Mouse (Mus musculus): ENCODE measurements around the gene Rhno1. TPM values are rescaled to one million over a fixed set of nuclear protein-coding genes. Genes with fewer than 3 reads are reported as not detected.
A peak's percentile ranks its signal among the peaks of the same experiment; 100 is the strongest.
"Not testable (repeated sequence)": the region's sequence is repeated elsewhere in the genome, so short reads cannot be mapped to it uniquely, and the experiment has no call there.

Gene Rhno1
- polyA plus RNA-seq, 1 experiment from 2014 or later = 67.4 TPM

DNA sequence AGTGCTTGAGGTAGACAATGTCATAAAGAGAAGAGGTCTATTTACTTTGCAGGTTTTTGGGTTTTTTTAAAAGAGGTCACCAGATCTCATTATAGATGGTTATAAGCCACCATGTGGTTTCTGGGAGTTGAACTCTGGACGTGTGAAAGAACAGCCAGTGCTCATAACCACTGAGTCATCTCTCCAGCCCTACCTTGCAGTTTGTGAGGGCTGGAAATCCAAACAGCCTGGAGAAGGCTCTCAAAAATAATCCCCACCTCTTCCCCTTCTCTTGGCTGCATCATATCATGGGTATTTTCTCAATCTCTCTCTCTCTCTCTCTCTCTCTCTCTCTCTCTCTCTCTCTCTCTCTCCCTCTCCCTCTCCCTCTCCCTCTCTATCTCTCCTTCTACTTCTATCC is 28.0 kb upstream of the Rhno1 start:
- Histone ChIP-seq H3K27ac (ENCODE audit: low read depth, low read length) (no peak overlapping the region), H3K4me3 (ENCODE audit: low read length) (no peak overlapping the region), H3K9me3 (ENCODE audit: control insufficient read depth, low read length) (no peaks in the 10 kb centered on the region), H3K4me1 (ENCODE audit: control insufficient read depth, insufficient read depth, low read depth, low read length) (no peaks in the 10 kb centered on the region), H3K4me2 (ENCODE audit: low read length) (no peak overlapping the region), H3K27me3 (replicated peaks; ENCODE audit: control insufficient read depth, insufficient read depth, low read length) (no peaks in the 10 kb centered on the region), H3K36me3 (ENCODE audit: control insufficient read depth, insufficient read depth, low read length) (no peaks in the 10 kb centered on the region), H3K9ac (ENCODE audit: low read depth, low read length) (no peak overlapping the region)
- WGBS = 60% methylated on average over 1 of the region's 1 CpGs
- ATAC-seq = no peak

DNA sequence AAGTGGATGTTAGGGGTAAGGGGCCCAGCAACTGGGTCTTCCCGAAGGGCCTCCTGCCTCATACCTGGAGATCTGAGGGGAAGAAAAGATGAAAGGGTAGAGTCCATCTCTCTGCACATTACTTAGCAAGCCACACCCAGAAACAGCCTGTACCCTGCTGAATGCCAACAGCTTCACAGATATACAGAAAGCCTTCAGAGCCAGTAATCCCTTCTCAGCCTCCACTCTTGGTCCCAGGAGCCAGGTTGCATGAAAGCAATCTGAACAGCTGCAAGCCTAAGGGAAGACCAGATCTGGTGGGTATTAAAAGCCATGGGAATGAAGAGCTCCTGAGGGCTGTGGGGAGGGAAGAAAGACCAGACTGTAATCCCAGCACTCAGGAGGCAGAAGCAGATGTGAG is 26.5 kb upstream of the Rhno1 start:
- Histone ChIP-seq H3K4me3 (ENCODE audit: low read length) (no peak overlapping the region), H3K36me3 (ENCODE audit: control insufficient read depth, insufficient read depth, low read length) (no peaks in the 10 kb centered on the region), H3K27me3 (replicated peaks; ENCODE audit: control insufficient read depth, insufficient read depth, low read length) (no peaks in the 10 kb centered on the region), H3K9ac (ENCODE audit: low read depth, low read length) (no peak overlapping the region), H3K4me2 (ENCODE audit: low read length) (no peak overlapping the region), H3K4me1 (ENCODE audit: control insufficient read depth, insufficient read depth, low read depth, low read length) (no peaks in the 10 kb centered on the region), H3K27ac (ENCODE audit: low read depth, low read length) (no peak overlapping the region), H3K9me3 (ENCODE audit: control insufficient read depth, low read length) (no peaks in the 10 kb centered on the region)
- 83% methylated on average over 1 of the region's 1 CpGs for WGBS
- no peak for ATAC-seq

DNA sequence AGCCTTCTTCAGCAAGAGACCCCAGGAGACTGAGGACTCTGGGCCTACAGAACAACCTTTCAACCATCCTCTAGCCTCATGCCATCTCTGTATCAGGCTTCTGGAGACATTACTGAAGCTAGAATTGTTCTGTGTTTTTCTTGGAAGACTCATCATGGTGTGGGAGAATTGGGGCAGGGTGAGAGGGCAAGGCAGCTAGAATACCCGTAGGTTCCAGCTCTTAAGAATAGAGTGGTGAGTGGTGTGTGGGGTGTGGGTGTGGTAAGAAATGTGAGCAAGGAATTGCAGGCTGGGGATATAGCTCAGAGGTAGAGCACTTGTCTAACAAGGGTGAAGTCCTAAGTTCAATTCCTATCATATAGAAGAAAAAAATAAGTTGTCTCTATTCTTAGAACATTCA is 22.3 kb upstream of the Rhno1 start:
- Histone ChIP-seq H3K4me3 (ENCODE audit: low read length) (no peak overlapping the region), H3K4me1 (ENCODE audit: control insufficient read depth, insufficient read depth, low read depth, low read length) (no peaks in the 10 kb centered on the region), H3K27ac (ENCODE audit: low read depth, low read length) (no peak overlapping the region), H3K9ac (ENCODE audit: low read depth, low read length) (no peak overlapping the region), H3K9me3 (ENCODE audit: control insufficient read depth, low read length) (no peaks in the 10 kb centered on the region), H3K4me2 (ENCODE audit: low read length) (no peak overlapping the region), H3K36me3 (ENCODE audit: control insufficient read depth, insufficient read depth, low read length) (no peaks in the 10 kb centered on the region), H3K27me3 (replicated peaks; ENCODE audit: control insufficient read depth, insufficient read depth, low read length) (no peaks in the 10 kb centered on the region)
- WGBS = 74% methylated on average over 1 of the region's 1 CpGs
- no peak for ATAC-seq

DNA sequence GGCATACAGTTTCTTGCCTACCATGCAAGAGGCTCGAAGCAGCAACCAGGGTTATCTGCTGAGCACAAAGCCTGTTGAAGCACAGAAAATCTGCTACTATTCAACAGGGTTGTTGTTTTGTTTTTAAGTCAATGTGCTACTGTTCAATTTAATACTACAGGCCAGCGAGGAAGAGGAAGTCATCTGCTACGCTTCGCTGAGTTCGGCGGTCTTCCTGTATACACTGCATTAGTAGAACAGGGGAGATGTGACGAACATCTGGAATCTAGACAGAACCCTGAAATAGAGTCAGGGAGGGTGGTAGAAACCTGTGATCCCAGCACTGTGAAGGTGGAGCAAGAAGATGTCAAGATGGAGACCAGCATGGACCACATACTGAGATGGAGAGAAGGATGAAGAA is 21.0 kb upstream of the Rhno1 start:
- no peak overlapping the region for H3K9ac ChIP-seq (ENCODE audit: low read depth, low read length)
- ATAC-seq = no peak
- no peaks in the 10 kb centered on the region for H3K36me3 ChIP-seq (ENCODE audit: control insufficient read depth, insufficient read depth, low read length)
- H3K4me2 ChIP-seq (ENCODE audit: low read length) = no peak overlapping the region
- 71% methylated on average over 7 of the region's 7 CpGs for WGBS
- no peaks in the 10 kb centered on the region for H3K9me3 ChIP-seq (ENCODE audit: control insufficient read depth, low read length)
- H3K4me1 ChIP-seq (ENCODE audit: control insufficient read depth, insufficient read depth, low read depth, low read length) = no peaks in the 10 kb centered on the region
- H3K27me3 ChIP-seq (replicated peaks; ENCODE audit: control insufficient read depth, insufficient read depth, low read length) = no peaks in the 10 kb centered on the region
- H3K4me3 ChIP-seq (ENCODE audit: low read length) = no peak overlapping the region
- H3K27ac ChIP-seq (ENCODE audit: low read depth, low read length) = no peak overlapping the region

DNA sequence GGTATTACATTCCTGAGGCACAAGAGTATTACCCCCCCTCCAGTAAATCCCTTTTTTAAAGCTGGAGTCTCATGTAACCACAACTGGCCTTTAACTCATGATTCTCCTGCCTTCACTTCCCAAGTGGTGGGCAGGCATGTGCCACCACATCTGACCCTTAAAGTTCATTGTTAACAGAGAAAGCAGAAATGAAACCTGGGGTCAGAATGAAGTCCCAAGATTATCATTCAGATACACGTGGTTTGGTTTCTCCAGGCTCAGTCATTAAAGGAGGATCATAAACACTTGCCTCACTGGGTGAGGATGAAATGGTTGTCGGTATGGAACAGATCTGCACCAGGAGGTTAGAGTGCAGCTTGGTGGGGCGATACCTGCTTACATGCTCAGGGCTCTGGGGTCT is 18.5 kb upstream of the Rhno1 start:
- Histone ChIP-seq H3K9ac (ENCODE audit: low read depth, low read length) (no peak overlapping the region), H3K27me3 (replicated peaks; ENCODE audit: control insufficient read depth, insufficient read depth, low read length) (no peaks in the 10 kb centered on the region), H3K9me3 (ENCODE audit: control insufficient read depth, low read length) (no peaks in the 10 kb centered on the region), H3K4me3 (ENCODE audit: low read length) (no peak overlapping the region), H3K4me1 (ENCODE audit: control insufficient read depth, insufficient read depth, low read depth, low read length) (no peaks in the 10 kb centered on the region), H3K4me2 (ENCODE audit: low read length) (no peak overlapping the region), H3K36me3 (ENCODE audit: control insufficient read depth, insufficient read depth, low read length) (no peaks in the 10 kb centered on the region), H3K27ac (ENCODE audit: low read depth, low read length) (no peak overlapping the region)
- WGBS = 79% methylated on average over 3 of the region's 3 CpGs
- no peak for ATAC-seq

DNA sequence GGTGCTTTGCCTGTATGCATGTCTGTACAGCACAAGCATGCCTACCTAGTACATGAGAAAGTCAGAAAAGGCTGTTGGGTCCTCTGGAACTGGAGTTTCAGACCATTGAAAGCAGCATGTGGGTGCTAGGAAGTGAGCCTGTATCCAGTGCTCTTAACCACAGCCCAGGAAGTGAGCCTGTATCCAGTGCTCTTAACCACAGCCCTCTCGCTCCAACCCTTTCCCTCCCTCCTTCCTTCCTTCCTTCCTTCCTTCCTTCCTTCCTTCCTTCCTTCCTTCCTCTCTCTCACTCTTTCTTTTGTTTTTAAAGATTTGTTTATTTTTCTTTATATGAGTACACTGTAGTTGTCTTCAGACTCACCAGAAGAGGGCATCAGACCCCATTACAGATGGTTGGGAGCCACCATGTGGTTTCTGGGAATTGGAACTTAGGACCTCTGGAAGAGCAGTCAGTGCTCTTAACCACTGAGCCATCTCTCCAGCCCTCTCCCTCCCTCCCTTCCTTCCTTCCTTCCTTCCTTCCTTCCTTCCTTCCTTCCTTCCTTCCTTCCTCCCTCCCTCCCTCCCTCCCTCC is 18.0 kb upstream of the Rhno1 start:
- not testable (repeated sequence) for H3K4me2 ChIP-seq (ENCODE audit: low read length); H3K4me3 ChIP-seq (ENCODE audit: low read length); ATAC-seq; H3K27ac ChIP-seq (ENCODE audit: low read depth, low read length); H3K27me3 ChIP-seq (replicated peaks; ENCODE audit: control insufficient read depth, insufficient read depth, low read length); H3K9ac ChIP-seq (ENCODE audit: low read depth, low read length); H3K36me3 ChIP-seq (ENCODE audit: control insufficient read depth, insufficient read depth, low read length); H3K9me3 ChIP-seq (ENCODE audit: control insufficient read depth, low read length); H3K4me1 ChIP-seq (ENCODE audit: control insufficient read depth, insufficient read depth, low read depth, low read length)
- 78% methylated on average over 1 of the region's 1 CpGs for WGBS

DNA sequence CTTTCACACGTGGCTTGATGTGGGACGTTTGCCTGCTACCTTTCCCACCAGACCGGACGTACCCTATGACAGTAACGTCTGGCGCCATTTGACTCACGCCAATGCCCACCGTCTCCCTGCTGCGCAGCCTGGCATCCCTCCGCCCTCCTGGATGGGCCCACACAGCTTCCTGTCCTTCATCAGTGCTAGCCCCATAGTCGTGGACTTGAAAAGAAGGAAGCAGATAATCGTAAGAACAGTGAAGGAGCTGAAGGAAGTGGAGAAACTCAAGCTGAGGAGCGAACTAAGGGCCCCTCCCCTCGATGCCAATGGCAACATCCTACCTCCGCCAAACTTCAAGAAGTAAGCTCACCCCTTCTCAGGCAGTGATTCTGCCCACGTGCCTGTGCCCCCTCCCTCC is 16.9 kb upstream of the Rhno1 start:
- Histone ChIP-seq H3K27me3 (replicated peaks; ENCODE audit: control insufficient read depth, insufficient read depth, low read length) (no peaks in the 10 kb centered on the region), H3K9ac (ENCODE audit: low read depth, low read length) (no peak overlapping the region), H3K4me1 (ENCODE audit: control insufficient read depth, insufficient read depth, low read depth, low read length) (peaks cover 5% of the 10 kb centered on the region; the same call in 1 of the 2 replicates), H3K9me3 (ENCODE audit: control insufficient read depth, low read length) (no peaks in the 10 kb centered on the region), H3K27ac (ENCODE audit: low read depth, low read length) (no peak overlapping the region), H3K4me2 (ENCODE audit: low read length) (no peak overlapping the region), H3K36me3 (ENCODE audit: control insufficient read depth, insufficient read depth, low read length) (no peaks in the 10 kb centered on the region), H3K4me3 (ENCODE audit: low read length) (no peak overlapping the region)
- WGBS = 84% methylated on average over 16 of the region's 16 CpGs
- no peak for ATAC-seq

DNA sequence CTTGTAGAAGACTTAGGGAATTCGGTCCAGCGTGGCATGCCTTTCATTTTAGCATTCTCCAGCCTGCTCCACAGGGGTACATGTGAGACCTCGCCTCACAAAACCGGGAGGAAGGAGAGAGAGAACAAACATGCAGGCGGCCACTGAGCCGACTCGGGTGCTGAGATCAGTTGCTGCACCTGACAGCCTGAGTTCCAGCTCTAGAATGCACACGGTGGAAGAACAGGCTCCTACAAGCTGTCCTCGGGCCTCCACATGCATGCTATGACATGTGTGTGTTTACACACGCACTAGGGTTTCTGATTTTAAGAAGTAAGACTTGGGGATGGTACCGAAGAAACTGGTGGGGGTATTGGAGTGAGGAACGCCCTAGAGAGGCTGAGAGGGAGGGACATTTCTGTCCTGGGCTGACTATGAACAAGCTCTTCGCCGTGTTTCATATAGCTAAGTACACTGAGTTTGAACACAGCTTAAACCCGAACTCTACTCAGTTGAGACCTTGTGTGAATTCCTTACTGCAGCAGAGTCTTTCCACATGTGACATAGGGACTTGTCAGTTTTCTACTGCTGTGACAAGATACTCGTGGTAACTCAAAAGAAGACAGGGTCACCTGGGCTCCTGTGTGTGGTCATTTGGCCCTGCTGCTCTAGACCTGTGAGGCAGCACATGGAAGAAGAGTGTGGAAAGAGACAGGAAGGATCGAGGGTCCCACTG is 13.8 kb upstream of the Rhno1 start:
- H3K27ac ChIP-seq (ENCODE audit: low read depth, low read length) = no peak overlapping the region
- no peaks in the 10 kb centered on the region for H3K27me3 ChIP-seq (replicated peaks; ENCODE audit: control insufficient read depth, insufficient read depth, low read length)
- ATAC-seq = no peak
- WGBS = 91% methylated on average over 17 of the region's 17 CpGs
- peaks cover 5% of the 10 kb centered on the region; the same call in 1 of the 2 replicates for H3K4me1 ChIP-seq (ENCODE audit: control insufficient read depth, insufficient read depth, low read depth, low read length)
- no peak overlapping the region for H3K4me3 ChIP-seq (ENCODE audit: low read length)
- no peak overlapping the region for H3K9ac ChIP-seq (ENCODE audit: low read depth, low read length)
- H3K36me3 ChIP-seq (ENCODE audit: control insufficient read depth, insufficient read depth, low read length) = no peaks in the 10 kb centered on the region
- no peak overlapping the region for H3K4me2 ChIP-seq (ENCODE audit: low read length)
- H3K9me3 ChIP-seq (ENCODE audit: control insufficient read depth, low read length) = no peaks in the 10 kb centered on the region

DNA sequence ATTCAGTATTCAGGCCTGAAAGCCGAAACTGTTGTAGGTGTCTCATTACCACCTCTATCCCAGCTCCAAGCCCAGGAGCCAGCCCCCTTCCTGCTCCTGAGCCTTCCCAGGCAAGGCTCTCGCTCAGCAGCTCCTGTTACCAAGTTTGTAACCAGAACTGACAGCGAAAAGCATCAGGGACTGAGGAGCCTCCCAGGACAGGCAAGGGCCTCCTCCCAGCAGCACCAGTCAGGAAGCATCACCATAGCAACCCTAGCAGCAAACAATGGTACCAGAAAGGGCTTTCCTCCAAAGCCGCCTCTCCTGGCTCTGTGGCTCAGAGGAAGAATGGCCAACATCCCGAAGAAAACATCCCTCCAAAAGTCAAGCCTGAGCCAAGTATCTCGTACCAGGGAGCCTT is 12.5 kb upstream of the Rhno1 start, which contains the start of the genes Tex52 and Gm44596:
Tex52 (plus strand) TSS at position 265 of the 400 bp plus-strand sequence.
Gm44596 (plus strand) TSS at position 312 of the 400 bp plus-strand sequence.
- Histone ChIP-seq H3K4me3 (ENCODE audit: low read length) (no peak within 1 kb of the TSS), H3K9me3 (ENCODE audit: control insufficient read depth, low read length) (no peaks in the 10 kb centered on the region), H3K4me2 (ENCODE audit: low read length) (peak within 1 kb of the TSS; percentile 22; the same call in 1 of the 2 replicates), H3K27ac (ENCODE audit: low read depth, low read length) (peak within 1 kb of the TSS; percentile 57), H3K27me3 (replicated peaks; ENCODE audit: control insufficient read depth, insufficient read depth, low read length) (no peaks in the 10 kb centered on the region), H3K9ac (ENCODE audit: low read depth, low read length) (0 out of 2 replicates have a peak within 1 kb of the TSS, but pooled peaks have one; percentile 24), H3K4me1 (ENCODE audit: control insufficient read depth, insufficient read depth, low read depth, low read length) (peaks cover 5% of the 10 kb centered on the region; the same call in 1 of the 2 replicates), H3K36me3 (ENCODE audit: control insufficient read depth, insufficient read depth, low read length) (no peaks in the 10 kb centered on the region)
- WGBS = 22% methylated on average over 6 of the region's 6 CpGs
- peak; percentile 87 for ATAC-seq

Measured in hindbrain, embryonic 16.5 days (tissue).